Mouse (Mus musculus): Measurements from ENCODE around the gene Sel1l. TPM values are rescaled to one million over a fixed set of nuclear protein-coding genes. Genes with fewer than 3 reads are reported as not detected.

Gene Sel1l
- total and polyA plus RNA-seq, 3 experiments: 57.1 to 107 (median 80.1) TPM

GRCm38 (mm10) chr12:91765054-91765453, 83.9 kb downstream of the Sel1l start:
- H3K4me1 ChIP-seq (ENCODE audit: insufficient read depth, low read depth, low read length): peaks cover 76% of the 10 kb centered on the region
- H3K4me3 ChIP-seq (ENCODE audit: low read depth, low read length): peak overlapping the region; percentile 61; the same call in 1 of the 2 replicates
- H3K27me3 ChIP-seq (ENCODE audit: insufficient read depth, low read length): no peaks in the 10 kb centered on the region
- DNase-seq (ENCODE audit: low spot score): peak; percentile 51
- no peak for ATAC-seq (ENCODE audit: extremely low read depth, insufficient number of reproducible peaks, low FRiP score, poor library complexity, severe bottlenecking)
- H3K36me3 ChIP-seq (replicated peaks): peaks cover 23% of the 10 kb centered on the region
- TF ChIP-seq POLR2AphosphoS5 (IDR thresholded peaks at IDR 0.05; ENCODE audit: insufficient replicate concordance, low read depth, low read length): no peak
- TF ChIP-seq CTCF (IDR thresholded peaks at IDR 0.05; ENCODE audit: low read depth, low read length): no peak
- no peak for TF ChIP-seq TAL1 (conservative IDR thresholded peaks at IDR 0.05; ENCODE audit: low read depth, low read length)
- no peak for TF ChIP-seq GATA2 (IDR thresholded peaks at IDR 0.05; ENCODE audit: borderline replicate concordance, low read depth, low read length)
- TF ChIP-seq GATA1 (IDR thresholded peaks at IDR 0.05; ENCODE audit: borderline replicate concordance, low read length): no peak
- no peaks in the 10 kb centered on the region for H3K9me3 ChIP-seq (replicated peaks)

- ATAC-seq (ENCODE audit: extremely low read depth, insufficient number of reproducible peaks, low FRiP score, poor library complexity, severe bottlenecking): 0 out of 2 replicates have a peak, but pooled peaks have one; percentile 5
- Histone ChIP-seq H3K9me3 (replicated peaks) (no peaks in the 10 kb centered on the region), H3K4me3 (ENCODE audit: low read depth, low read length) (peak overlapping the region; percentile 60; the same call in 1 of the 2 replicates)
Measured at GRCm38 (mm10) chr12:91764471-91764870, 84.5 kb downstream of the Sel1l start.

GRCm38 (mm10) chr12:91759836-91760235, 89.1 kb downstream of the Sel1l start:
- peaks cover 18% of the 10 kb centered on the region for H3K36me3 ChIP-seq (replicated peaks)
- no peak overlapping the region for H3K4me3 ChIP-seq (ENCODE audit: low read depth, low read length)
- no peaks in the 10 kb centered on the region for H3K9me3 ChIP-seq (replicated peaks)
- no peak for TF ChIP-seq POLR2AphosphoS5 (IDR thresholded peaks at IDR 0.05; ENCODE audit: insufficient replicate concordance, low read depth, low read length)
- TF ChIP-seq GATA1 (IDR thresholded peaks at IDR 0.05; ENCODE audit: borderline replicate concordance, low read length): no peak
- TF ChIP-seq GATA2 (IDR thresholded peaks at IDR 0.05; ENCODE audit: borderline replicate concordance, low read depth, low read length): no peak
- no peak for TF ChIP-seq TAL1 (conservative IDR thresholded peaks at IDR 0.05; ENCODE audit: low read depth, low read length)
- TF ChIP-seq CTCF (IDR thresholded peaks at IDR 0.05; ENCODE audit: low read depth, low read length): no peak
- peaks cover 54% of the 10 kb centered on the region for H3K4me1 ChIP-seq (ENCODE audit: insufficient read depth, low read depth, low read length)
- ATAC-seq (ENCODE audit: extremely low read depth, insufficient number of reproducible peaks, low FRiP score, poor library complexity, severe bottlenecking) (no peak), DNase-seq (ENCODE audit: low spot score) (no peak)
- H3K27me3 ChIP-seq (ENCODE audit: insufficient read depth, low read length): no peaks in the 10 kb centered on the region

More at GRCm38 (mm10) chr12:91764471-91764870, 84.5 kb downstream of the Sel1l start:
- H3K4me1 ChIP-seq (ENCODE audit: insufficient read depth, low read depth, low read length): peaks cover 72% of the 10 kb centered on the region
- no peaks in the 10 kb centered on the region for H3K27me3 ChIP-seq (ENCODE audit: insufficient read depth, low read length)
- DNase-seq (ENCODE audit: low spot score): no peak
- H3K36me3 ChIP-seq (replicated peaks): peaks cover 23% of the 10 kb centered on the region
- TF ChIP-seq CTCF (IDR thresholded peaks at IDR 0.05; ENCODE audit: low read depth, low read length): no peak
- no peak for TF ChIP-seq GATA2 (IDR thresholded peaks at IDR 0.05; ENCODE audit: borderline replicate concordance, low read depth, low read length)
- TF ChIP-seq GATA1 (IDR thresholded peaks at IDR 0.05; ENCODE audit: borderline replicate concordance, low read length): no peak
- TF ChIP-seq TAL1 (conservative IDR thresholded peaks at IDR 0.05; ENCODE audit: low read depth, low read length): no peak

- Histone ChIP-seq H3K4me3 (ENCODE audit: low read depth, low read length) (peak overlapping the region; percentile 33; the same call in 1 of the 2 replicates), H3K36me3 (replicated peaks) (peaks cover 17% of the 10 kb centered on the region), H3K4me1 (ENCODE audit: insufficient read depth, low read depth, low read length) (peaks cover 39% of the 10 kb centered on the region), H3K9me3 (replicated peaks) (no peaks in the 10 kb centered on the region), H3K27me3 (ENCODE audit: insufficient read depth, low read length) (no peaks in the 10 kb centered on the region)
- ATAC-seq (ENCODE audit: extremely low read depth, insufficient number of reproducible peaks, low FRiP score, poor library complexity, severe bottlenecking) (peak; percentile 25), DNase-seq (ENCODE audit: low spot score) (no peak)
- TF ChIP-seq GATA2 (IDR thresholded peaks at IDR 0.05; ENCODE audit: borderline replicate concordance, low read depth, low read length) (no peak), CTCF (IDR thresholded peaks at IDR 0.05; ENCODE audit: low read depth, low read length) (no peak), TAL1 (conservative IDR thresholded peaks at IDR 0.05; ENCODE audit: low read depth, low read length) (no peak), GATA1 (IDR thresholded peaks at IDR 0.05; ENCODE audit: borderline replicate concordance, low read length) (no peak), POLR2AphosphoS5 (IDR thresholded peaks at IDR 0.05; ENCODE audit: insufficient replicate concordance, low read depth, low read length) (no peak)
Measured at GRCm38 (mm10) chr12:91757854-91758562, 90.9 kb downstream of the Sel1l start.

GRCm38 (mm10) chr12:91756562-91757166, 92.3 kb downstream of the Sel1l start:
- Histone ChIP-seq H3K4me3 (ENCODE audit: low read depth, low read length) (no peak overlapping the region), H3K36me3 (replicated peaks) (peaks cover 11% of the 10 kb centered on the region), H3K4me1 (ENCODE audit: insufficient read depth, low read depth, low read length) (peaks cover 43% of the 10 kb centered on the region), H3K9me3 (replicated peaks) (no peaks in the 10 kb centered on the region), H3K27me3 (ENCODE audit: insufficient read depth, low read length) (no peaks in the 10 kb centered on the region)
- TF ChIP-seq GATA2 (IDR thresholded peaks at IDR 0.05; ENCODE audit: borderline replicate concordance, low read depth, low read length) (no peak), POLR2AphosphoS5 (IDR thresholded peaks at IDR 0.05; ENCODE audit: insufficient replicate concordance, low read depth, low read length) (no peak), GATA1 (IDR thresholded peaks at IDR 0.05; ENCODE audit: borderline replicate concordance, low read length) (no peak), TAL1 (conservative IDR thresholded peaks at IDR 0.05; ENCODE audit: low read depth, low read length) (no peak), CTCF (IDR thresholded peaks at IDR 0.05; ENCODE audit: low read depth, low read length) (no peak)
- no peak for DNase-seq (ENCODE audit: low spot score)
- peak; percentile 29; the same call in 1 of the 2 replicates for ATAC-seq (ENCODE audit: extremely low read depth, insufficient number of reproducible peaks, low FRiP score, poor library complexity, severe bottlenecking)

Other genes starting within 250 kb of the Sel1l start
- 110 TPM in 2 replicates for gene Ston2, start 60.8 kb downstream of the Sel1l start, total RNA-seq (2014; fragmentation: Nextera tagmentation)
- gene Ston2, start 60.8 kb downstream of the Sel1l start, total RNA-seq (2017): 33.4 and 34.0 TPM in 2 replicates
- gene Ston2, start 60.8 kb downstream of the Sel1l start, polyA plus RNA-seq (2012): 69.8 and 74.5 TPM in 2 replicates